Mouse (Mus musculus): ENCODE results near the gene Catip. TPM values are rescaled to one million over a fixed set of nuclear protein-coding genes. Genes with fewer than 3 reads are reported as not detected.

Catip gene
- polyA plus RNA-seq, 1 experiment: 0.59 TPM

- Histone ChIP-seq H3K4me1 (peaks cover 63% of the 10 kb centered on the region), H3K4me3 (replicated peaks) (no peak overlapping the region), H3K27me3 (replicated peaks) (peaks cover 50% of the 10 kb centered on the region), H3K36me3 (replicated peaks; ENCODE audit: low read length) (no peaks in the 10 kb centered on the region), H3K9me3 (peaks cover 5% of the 10 kb centered on the region; the same call in 1 of the 2 replicates)
- no peak for TF ChIP-seq FLI1 (IDR thresholded peaks at IDR 0.05; ENCODE audit: low read length)
- TF ChIP-seq GATA1 (IDR thresholded peaks at IDR 0.05; ENCODE audit: borderline replicate concordance, low read length): no peak
These were observed 20.0 kb upstream of the Catip start for GRCm38 (mm10) chr1:74341898-74342297.

GRCm38 (mm10) chr1:74342308-74342707, 19.6 kb upstream of the Catip start:
- H3K4me3 ChIP-seq (replicated peaks): no peak overlapping the region
- TF ChIP-seq FLI1 (IDR thresholded peaks at IDR 0.05; ENCODE audit: low read length): no peak
- no peak for TF ChIP-seq GATA1 (IDR thresholded peaks at IDR 0.05; ENCODE audit: borderline replicate concordance, low read length)
- H3K4me1 ChIP-seq: peaks cover 59% of the 10 kb centered on the region
- peaks cover 5% of the 10 kb centered on the region; the same call in 1 of the 2 replicates for H3K9me3 ChIP-seq
- no peaks in the 10 kb centered on the region for H3K36me3 ChIP-seq (replicated peaks; ENCODE audit: low read length)
- H3K27me3 ChIP-seq (replicated peaks): peaks cover 49% of the 10 kb centered on the region

- TF ChIP-seq FLI1 (IDR thresholded peaks at IDR 0.05; ENCODE audit: low read length): no peak
- TF ChIP-seq GATA1 (IDR thresholded peaks at IDR 0.05; ENCODE audit: borderline replicate concordance, low read length): no peak
- peaks cover 49% of the 10 kb centered on the region for H3K27me3 ChIP-seq (replicated peaks)
- H3K4me1 ChIP-seq: peaks cover 54% of the 10 kb centered on the region
- H3K36me3 ChIP-seq (replicated peaks; ENCODE audit: low read length): no peaks in the 10 kb centered on the region
- no peak overlapping the region for H3K4me3 ChIP-seq (replicated peaks)
- peaks cover 5% of the 10 kb centered on the region; the same call in 1 of the 2 replicates for H3K9me3 ChIP-seq
These were observed 18.7 kb upstream of the Catip start for GRCm38 (mm10) chr1:74343161-74343560.

GRCm38 (mm10) chr1:74344163-74344916, 17.6 kb upstream of the Catip start:
- no peaks in the 10 kb centered on the region for H3K36me3 ChIP-seq (replicated peaks; ENCODE audit: low read length)
- H3K4me1 ChIP-seq: peaks cover 42% of the 10 kb centered on the region
- peaks cover 50% of the 10 kb centered on the region for H3K27me3 ChIP-seq (replicated peaks)
- peaks cover 5% of the 10 kb centered on the region; the same call in 1 of the 2 replicates for H3K9me3 ChIP-seq
- TF ChIP-seq FLI1 (IDR thresholded peaks at IDR 0.05; ENCODE audit: low read length) (no peak), GATA1 (IDR thresholded peaks at IDR 0.05; ENCODE audit: borderline replicate concordance, low read length) (no peak)
- no peak overlapping the region for H3K4me3 ChIP-seq (replicated peaks)

GRCm38 (mm10) chr1:74351185-74351769, 10.6 kb upstream of the Catip start:
- Histone ChIP-seq H3K4me3 (replicated peaks) (no peak overlapping the region), H3K27me3 (replicated peaks) (peaks cover 68% of the 10 kb centered on the region), H3K4me1 (peaks cover 24% of the 10 kb centered on the region), H3K9me3 (no peaks in the 10 kb centered on the region), H3K36me3 (replicated peaks; ENCODE audit: low read length) (no peaks in the 10 kb centered on the region)
- TF ChIP-seq GATA1 (IDR thresholded peaks at IDR 0.05; ENCODE audit: borderline replicate concordance, low read length) (no peak), FLI1 (IDR thresholded peaks at IDR 0.05; ENCODE audit: low read length) (no peak)

GRCm38 (mm10) chr1:74352532-74353096, 9.3 kb upstream of the Catip start:
- peaks cover 62% of the 10 kb centered on the region for H3K27me3 ChIP-seq (replicated peaks)
- no peaks in the 10 kb centered on the region for H3K9me3 ChIP-seq
- no peak for TF ChIP-seq GATA1 (IDR thresholded peaks at IDR 0.05; ENCODE audit: borderline replicate concordance, low read length)
- TF ChIP-seq FLI1 (IDR thresholded peaks at IDR 0.05; ENCODE audit: low read length): no peak
- H3K4me3 ChIP-seq (replicated peaks): no peak overlapping the region
- peaks cover 24% of the 10 kb centered on the region for H3K4me1 ChIP-seq
- H3K36me3 ChIP-seq (replicated peaks; ENCODE audit: low read length): no peaks in the 10 kb centered on the region

- H3K4me3 ChIP-seq (replicated peaks): no peak overlapping the region
- no peaks in the 10 kb centered on the region for H3K9me3 ChIP-seq
- H3K27me3 ChIP-seq (replicated peaks): peaks cover 60% of the 10 kb centered on the region
- H3K4me1 ChIP-seq: peaks cover 24% of the 10 kb centered on the region
- TF ChIP-seq GATA1 (IDR thresholded peaks at IDR 0.05; ENCODE audit: borderline replicate concordance, low read length) (no peak), FLI1 (IDR thresholded peaks at IDR 0.05; ENCODE audit: low read length) (no peak)
- no peaks in the 10 kb centered on the region for H3K36me3 ChIP-seq (replicated peaks; ENCODE audit: low read length)
These were observed 8.3 kb upstream of the Catip start for GRCm38 (mm10) chr1:74353453-74354229.

- Histone ChIP-seq H3K4me3 (replicated peaks) (no peak overlapping the region), H3K4me1 (peaks cover 31% of the 10 kb centered on the region), H3K9me3 (no peaks in the 10 kb centered on the region), H3K27me3 (replicated peaks) (peaks cover 38% of the 10 kb centered on the region), H3K36me3 (replicated peaks; ENCODE audit: low read length) (no peaks in the 10 kb centered on the region)
- TF ChIP-seq FLI1 (IDR thresholded peaks at IDR 0.05; ENCODE audit: low read length) (no peak), GATA1 (IDR thresholded peaks at IDR 0.05; ENCODE audit: borderline replicate concordance, low read length) (no peak)
These were observed 4.4 kb upstream of the Catip start for GRCm38 (mm10) chr1:74357531-74357930.

GRCm38 (mm10) chr1:74359952-74360517, 1.9 kb upstream of the Catip start:
- TF ChIP-seq FLI1 (IDR thresholded peaks at IDR 0.05; ENCODE audit: low read length): no peak
- no peak for TF ChIP-seq GATA1 (IDR thresholded peaks at IDR 0.05; ENCODE audit: borderline replicate concordance, low read length)
- H3K9me3 ChIP-seq: no peaks in the 10 kb centered on the region
- H3K4me1 ChIP-seq: peaks cover 40% of the 10 kb centered on the region
- peaks cover 43% of the 10 kb centered on the region for H3K27me3 ChIP-seq (replicated peaks)
- H3K4me3 ChIP-seq (replicated peaks): no peak overlapping the region
- H3K36me3 ChIP-seq (replicated peaks; ENCODE audit: low read length): no peaks in the 10 kb centered on the region
